Mouse (Mus musculus): ENCODE results near the gene Lefty2.

DNA sequence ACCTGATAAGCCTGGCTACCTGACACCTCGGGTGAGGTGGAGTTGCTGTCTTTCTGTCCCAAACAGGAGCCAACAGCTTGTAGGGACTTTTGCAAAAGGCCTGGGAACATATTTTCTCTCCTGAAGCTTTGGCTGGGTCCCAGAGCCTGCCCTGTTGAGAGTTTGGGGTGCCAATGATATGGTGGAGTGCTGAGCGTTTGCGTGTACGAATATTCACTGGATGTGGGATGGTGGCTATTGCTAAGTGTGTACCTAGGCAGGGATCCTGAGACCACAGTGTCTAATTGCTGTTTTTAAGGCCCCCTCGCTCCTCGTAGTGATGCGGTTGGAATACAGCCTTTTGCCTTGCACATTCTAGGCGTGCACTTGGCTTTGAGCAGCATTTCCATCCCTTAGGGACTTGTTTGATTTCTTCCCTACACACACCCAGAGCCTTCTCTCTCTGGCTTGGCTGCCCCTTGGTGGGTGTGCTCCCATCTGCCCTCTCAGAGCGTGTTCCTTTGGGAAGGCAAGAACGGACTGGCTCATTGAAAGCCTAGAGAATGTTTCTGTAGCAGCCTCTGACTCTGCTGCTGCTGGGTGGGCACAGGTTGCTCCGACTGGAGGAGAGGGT is 50.2 kb downstream of the Lefty2 start:
- TF ChIP-seq POLR2A (IDR thresholded peaks at IDR 0.05; ENCODE audit: insufficient read depth, low read length) (no peak), CTCF (IDR thresholded peaks at IDR 0.05; ENCODE audit: low read depth, low read length) (no peak)

Measured in ES-Bruce4 (cell line).